Comparison of ENCODE assay signal across 8 mouse cellular contexts in genomic region chr11:97988530-97989096, GRCm38 (mm10). TPM values are rescaled to one million over a fixed set of nuclear protein-coding genes. Genes with fewer than 3 reads are reported as not detected.
DNase-seq lines count a peak whose midpoint lies in the region; ATAC-seq and TF ChIP-seq lines count a peak whose summit lies in the region.

No protein-coding gene starts in this region.

- peak overlapping the region; percentile 73 for H3K9ac ChIP-seq in heart, embryonic 15.5 days
- peak overlapping the region; percentile 85 for H3K9ac ChIP-seq in liver, embryonic 13.5 days
- H3K9ac ChIP-seq in stomach, embryonic 14.5 days (replicated peaks; ENCODE audit: low read depth, low read length) = peak overlapping the region; percentile 76

- H3K9me3 ChIP-seq in E14TG2a.4 (ENCODE audit: low read length) = no peaks in the 10 kb centered on the region
- H3K9me3 ChIP-seq in forebrain, embryonic 10.5 days = no peaks in the 10 kb centered on the region
- no peaks in the 10 kb centered on the region for H3K9me3 ChIP-seq in heart, embryonic 15.5 days (replicated peaks)
- H3K9me3 ChIP-seq in liver, embryonic 13.5 days (replicated peaks) = no peaks in the 10 kb centered on the region
- no peaks in the 10 kb centered on the region for H3K9me3 ChIP-seq in stomach, embryonic 14.5 days (ENCODE audit: control insufficient read depth, low read depth, low read length)

- peak; percentile 83 for ATAC-seq in heart, embryonic 15.5 days (replicated peaks; ENCODE audit: insufficient number of reproducible peaks, insufficient read depth, low FRiP score, low read depth)
- peak; percentile 83 for ATAC-seq in liver, embryonic 13.5 days (ENCODE audit: low read depth)
- ATAC-seq in stomach, embryonic 14.5 days (ENCODE audit: insufficient number of reproducible peaks, insufficient read depth, low FRiP score, low read depth) = peak; percentile 87

- H3K4me1 ChIP-seq in E14TG2a.4 (replicated peaks; ENCODE audit: low read depth, low read length) = peaks cover 48% of the 10 kb centered on the region
- H3K4me1 ChIP-seq in forebrain, embryonic 10.5 days = peaks cover 34% of the 10 kb centered on the region
- peaks cover 36% of the 10 kb centered on the region for H3K4me1 ChIP-seq in heart, embryonic 15.5 days (replicated peaks)
- H3K4me1 ChIP-seq in liver, embryonic 13.5 days (replicated peaks) = peaks cover 41% of the 10 kb centered on the region
- peaks cover 9% of the 10 kb centered on the region; the same call in 1 of the 2 replicates for H3K4me1 ChIP-seq in stomach, embryonic 14.5 days (ENCODE audit: control insufficient read depth, insufficient read depth, low read length)

- no peaks in the 10 kb centered on the region; the same call in 1 of the 2 replicates for H3K27me3 ChIP-seq in E14TG2a.4 (ENCODE audit: insufficient read depth, low read length)
- peaks cover 62% of the 10 kb centered on the region for H3K27me3 ChIP-seq in forebrain, embryonic 10.5 days (ENCODE audit: poor library complexity, severe bottlenecking)
- peaks cover 39% of the 10 kb centered on the region for H3K27me3 ChIP-seq in heart, embryonic 15.5 days
- peaks cover 44% of the 10 kb centered on the region for H3K27me3 ChIP-seq in liver, embryonic 13.5 days
- peaks cover 12% of the 10 kb centered on the region; the same call in 1 of the 2 replicates for H3K27me3 ChIP-seq in stomach, embryonic 14.5 days (ENCODE audit: control insufficient read depth, insufficient read depth, low read length)

- peak overlapping the region; percentile 99 for H3K4me3 ChIP-seq in E14TG2a.4 (replicated peaks; ENCODE audit: low read length)
- H3K4me3 ChIP-seq in forebrain, embryonic 10.5 days = peak overlapping the region; percentile 87
- H3K4me3 ChIP-seq in heart, embryonic 15.5 days = peak overlapping the region; percentile 73
- H3K4me3 ChIP-seq in liver, embryonic 13.5 days (replicated peaks) = peak overlapping the region; percentile 86
- H3K4me3 ChIP-seq in stomach, embryonic 14.5 days (ENCODE audit: low read depth, low read length) = peak overlapping the region; percentile 95

- 1% methylated on average over 26 of the region's 26 CpGs for WGBS in forebrain, embryonic 10.5 days
- under 1% methylated on average over 26 of the region's 26 CpGs for WGBS in heart, embryonic 15.5 days
- under 1% methylated on average over 26 of the region's 26 CpGs for WGBS in liver, embryonic 13.5 days (ENCODE audit: insufficient replicate concordance)
- under 1% methylated on average over 26 of the region's 26 CpGs for WGBS in stomach, embryonic 14.5 days

- peak; percentile 81 for DNase-seq in c-Kit-positive CD71-negative TER-119-negative erythroid progenitor cells, embryonic 14.5 days (ENCODE audit: low read depth)
- peak; percentile 86 for DNase-seq in forebrain, embryonic 10.5 days (ENCODE audit: extremely low spot score, low spot score)
- DNase-seq in kidney, postnatal 14 days = peak; percentile 92
- peak; percentile 84 for DNase-seq in liver, embryonic 13.5 days
- peak; percentile 90 to 91 for DNase-seq in natural killer cell, adult 2 months (ENCODE audit: low spot score in 2 of 2)

- H3K36me3 ChIP-seq in E14TG2a.4 (ENCODE audit: insufficient read depth, low read length) = 0 out of 2 replicates have a peak, but pooled peaks cover 3% of the 10 kb centered on the region
- no peaks in the 10 kb centered on the region for H3K36me3 ChIP-seq in forebrain, embryonic 10.5 days (replicated peaks)
- H3K36me3 ChIP-seq in heart, embryonic 15.5 days = no peaks in the 10 kb centered on the region
- no peaks in the 10 kb centered on the region for H3K36me3 ChIP-seq in liver, embryonic 13.5 days
- H3K36me3 ChIP-seq in stomach, embryonic 14.5 days (ENCODE audit: control insufficient read depth, insufficient read depth, low read length) = no peaks in the 10 kb centered on the region

- TF ChIP-seq CTCF in E14TG2a.4 (conservative IDR thresholded peaks at IDR 0.05; ENCODE audit: low read length) = no peak

- peak overlapping the region; percentile 96 for H3K4me2 ChIP-seq in heart, embryonic 15.5 days
- peak overlapping the region; percentile 91 for H3K4me2 ChIP-seq in liver, embryonic 13.5 days
- peak overlapping the region; percentile 47 for H3K4me2 ChIP-seq in stomach, embryonic 14.5 days (replicated peaks; ENCODE audit: low read depth, low read length)

- H3K27ac ChIP-seq in forebrain, embryonic 10.5 days = peak overlapping the region; percentile 89
- peak overlapping the region; percentile 84 for H3K27ac ChIP-seq in heart, embryonic 15.5 days
- peak overlapping the region; percentile 91 for H3K27ac ChIP-seq in liver, embryonic 13.5 days
- H3K27ac ChIP-seq in stomach, embryonic 14.5 days (ENCODE audit: low read length) = peak overlapping the region; percentile 91

RNA-seq across cellular contexts. Expression of gene Plxdc1, which starts 2.4 kb away (rescaled TPM):
- 0.11 and 0.16 TPM in 2 replicates for polyA plus RNA-seq in forebrain, embryonic 10.5 days (2016; fragmentation: Nextera tagmentation; extraction: Ambion mirVana)
- 0.88 and 2.2 TPM in 2 replicates for polyA plus RNA-seq in heart, embryonic 15.5 days (2015; fragmentation: Nextera tagmentation; extraction: Ambion mirVana)
- 0.45 and 0.58 TPM in 2 replicates for polyA plus RNA-seq in liver, embryonic 13.5 days (2015; fragmentation: Nextera tagmentation; extraction: Ambion mirVana)
- polyA plus RNA-seq in stomach, embryonic 14.5 days (2014; fragmentation: Nextera tagmentation; extraction: Ambion mirVana) = 0.38 and 0.56 TPM in 2 replicates

RNA-seq across cellular contexts. Expression of gene Arl5c, which starts 7.4 kb away (rescaled TPM):
- 15.2 and 17.6 TPM in 2 replicates for polyA plus RNA-seq in forebrain, embryonic 10.5 days (2016; fragmentation: Nextera tagmentation; extraction: Ambion mirVana)
- polyA plus RNA-seq in heart, embryonic 15.5 days (2015; fragmentation: Nextera tagmentation; extraction: Ambion mirVana) = 3.8 and 6.9 TPM in 2 replicates
- 10.8 and 12.8 TPM in 2 replicates for polyA plus RNA-seq in liver, embryonic 13.5 days (2015; fragmentation: Nextera tagmentation; extraction: Ambion mirVana)
- 7.8 and 11.6 TPM in 2 replicates for polyA plus RNA-seq in stomach, embryonic 14.5 days (2014; fragmentation: Nextera tagmentation; extraction: Ambion mirVana)

RNA-seq across cellular contexts. Expression of gene Cacnb1, which starts 34.2 kb away (rescaled TPM):
- polyA plus RNA-seq in forebrain, embryonic 10.5 days (2016; fragmentation: Nextera tagmentation; extraction: Ambion mirVana) = 5.3 and 6.0 TPM in 2 replicates
- polyA plus RNA-seq in heart, embryonic 15.5 days (2015; fragmentation: Nextera tagmentation; extraction: Ambion mirVana) = 5.8 and 8.5 TPM in 2 replicates
- 0.73 and 0.88 TPM in 2 replicates for polyA plus RNA-seq in liver, embryonic 13.5 days (2015; fragmentation: Nextera tagmentation; extraction: Ambion mirVana)
- polyA plus RNA-seq in stomach, embryonic 14.5 days (2014; fragmentation: Nextera tagmentation; extraction: Ambion mirVana) = 7.3 and 9.7 TPM in 2 replicates

RNA-seq across cellular contexts. Expression of gene Rpl19, which starts 37.9 kb away (rescaled TPM):
- 1,192 and 1,195 TPM in 2 replicates for polyA plus RNA-seq in forebrain, embryonic 10.5 days (2016; fragmentation: Nextera tagmentation; extraction: Ambion mirVana)
- polyA plus RNA-seq in heart, embryonic 15.5 days (2015; fragmentation: Nextera tagmentation; extraction: Ambion mirVana) = 601 and 668 TPM in 2 replicates
- polyA plus RNA-seq in liver, embryonic 13.5 days (2015; fragmentation: Nextera tagmentation; extraction: Ambion mirVana) = 791 and 820 TPM in 2 replicates
- polyA plus RNA-seq in stomach, embryonic 14.5 days (2014; fragmentation: Nextera tagmentation; extraction: Ambion mirVana) = 1,095 and 1,157 TPM in 2 replicates

Comparison
In these comparisons a context has a peak if more than half of its experiments do, and no peak if none do; other contexts are left out.
1. Peak in every context shown above with its lines: DNase-seq, ATAC-seq, H3K4me3 ChIP-seq and H3K27ac ChIP-seq.